Mouse (Mus musculus): ENCODE data around the gene Trabd2b.
A peak's percentile ranks its signal among the peaks of the same experiment; 100 is the strongest.

Gene Trabd2b

DNA sequence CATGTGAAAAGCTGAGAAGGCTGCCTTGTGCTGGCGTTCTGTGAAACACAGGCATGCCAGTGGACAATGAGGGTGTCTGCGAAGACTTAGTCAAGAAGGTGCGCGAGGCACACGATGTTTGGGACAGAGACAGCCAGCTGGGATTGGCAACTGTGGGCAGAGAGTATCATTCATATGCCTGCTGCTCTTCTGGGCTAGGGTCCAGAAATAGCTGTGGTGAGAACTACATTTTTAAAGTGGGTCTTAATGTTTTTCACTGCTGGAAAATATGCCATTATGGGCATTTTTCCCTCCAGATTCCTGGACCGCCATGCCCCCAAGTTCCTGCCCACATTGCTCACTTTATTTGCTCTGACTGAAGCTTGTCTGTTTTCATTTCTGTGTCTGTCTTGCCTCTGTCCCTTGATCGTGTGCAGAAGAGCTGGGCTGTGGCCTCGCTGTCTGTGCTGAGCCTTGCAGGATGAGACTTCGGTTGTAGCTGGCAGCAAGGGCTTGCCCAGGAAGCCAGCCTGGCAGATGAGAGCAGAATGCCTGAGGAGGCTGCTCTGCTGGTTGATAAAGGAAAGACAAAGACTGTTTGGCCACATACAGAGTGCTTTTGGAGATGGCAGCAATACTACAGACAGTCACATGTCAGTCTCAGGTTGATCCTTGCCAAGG lies 42.0 kb downstream of the Trabd2b start:
- peak; percentile 55 to 62 for DNase-seq

DNA sequence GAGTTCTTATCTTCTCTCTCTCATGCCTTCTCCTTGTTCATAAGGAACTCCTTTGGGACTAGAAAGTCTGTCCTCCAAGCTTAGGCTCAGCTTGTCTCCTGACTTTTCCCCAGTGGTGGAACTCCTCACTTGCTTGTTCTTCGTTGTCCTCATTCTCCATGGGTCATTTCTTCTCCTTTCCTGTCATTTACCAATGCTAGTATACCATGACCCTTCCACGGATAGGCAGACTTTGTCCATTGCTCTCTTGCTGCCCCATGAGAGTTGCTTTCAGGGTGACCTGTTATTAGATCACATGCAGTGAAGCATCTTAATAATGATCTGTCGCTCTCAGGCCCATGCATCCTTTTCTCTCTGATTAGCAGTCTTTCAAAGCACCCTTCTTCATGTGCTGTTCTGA lies 46.6 kb downstream of the Trabd2b start:
- DNase-seq: no peak

DNA sequence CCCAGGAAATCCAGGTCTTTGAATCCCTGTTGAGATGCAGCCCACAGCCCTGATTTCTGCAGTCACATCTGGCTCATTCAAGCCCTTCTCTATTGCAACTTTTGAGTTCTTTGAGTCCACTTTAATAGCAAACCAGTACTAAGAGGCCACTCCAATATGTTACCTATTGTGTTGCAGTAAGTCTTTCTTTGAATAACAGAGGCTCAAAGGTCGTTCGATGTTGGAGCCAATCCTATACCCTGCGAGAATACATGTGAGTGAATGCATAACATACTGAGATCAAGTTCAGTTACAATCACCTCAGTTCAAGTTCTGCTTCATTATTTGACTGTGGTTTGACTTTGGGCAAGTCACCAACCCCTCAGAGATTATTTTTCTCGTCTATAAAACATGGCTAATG lies 47.5 kb downstream of the Trabd2b start:
- no peak for DNase-seq

DNA sequence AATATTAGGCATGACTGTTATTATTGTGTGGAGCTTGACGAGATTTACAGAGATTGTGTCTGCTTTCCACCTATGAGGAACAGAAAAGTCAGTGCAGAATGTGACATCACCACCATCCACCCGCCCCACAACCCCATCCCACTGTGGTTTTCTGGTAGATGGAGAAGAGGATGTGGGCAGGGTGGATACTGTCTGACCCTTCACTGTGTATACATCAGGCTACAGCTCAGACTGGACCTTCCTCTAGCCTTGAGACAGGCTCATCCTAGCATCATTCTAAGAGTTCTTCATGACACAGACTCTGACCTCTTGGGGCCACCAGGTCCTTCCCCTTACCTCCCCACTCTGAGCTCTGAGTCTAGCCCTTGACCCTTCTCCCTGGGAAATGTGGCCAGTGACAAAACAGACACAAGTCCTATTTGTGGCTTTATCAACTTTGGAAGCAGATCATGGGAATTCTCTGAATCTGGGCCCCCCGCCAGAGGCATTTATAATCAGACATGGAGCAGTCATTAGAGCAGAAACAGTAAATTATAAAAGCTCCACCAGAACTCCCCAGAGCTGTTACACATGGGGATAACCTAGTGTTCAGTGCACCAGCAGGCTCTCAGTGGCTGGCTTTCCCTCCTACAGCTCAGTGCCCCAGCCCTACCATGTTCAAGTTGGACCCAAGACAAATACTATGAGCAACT lies 48.1 kb downstream of the Trabd2b start:
- no peak for DNase-seq

DNA sequence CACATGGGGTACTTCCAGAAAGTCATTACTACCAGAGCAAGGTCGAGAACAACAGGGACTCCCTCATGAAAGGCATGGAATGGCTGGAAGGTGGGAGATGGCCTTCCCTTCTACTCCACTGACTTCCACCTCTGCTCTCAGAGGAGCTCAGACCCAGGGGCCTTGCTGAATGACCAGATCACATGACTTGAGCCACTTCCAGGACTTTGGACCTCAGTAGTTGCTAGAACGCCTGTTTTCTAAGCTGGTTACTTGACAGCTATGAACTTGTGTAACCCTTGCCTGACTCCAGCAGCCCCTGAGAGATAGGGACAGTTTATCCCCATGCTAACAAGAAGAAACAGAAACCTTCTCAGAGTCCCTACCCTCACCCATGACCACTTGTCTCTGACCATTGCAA lies 50.6 kb downstream of the Trabd2b start:
- DNase-seq: no peak

DNA sequence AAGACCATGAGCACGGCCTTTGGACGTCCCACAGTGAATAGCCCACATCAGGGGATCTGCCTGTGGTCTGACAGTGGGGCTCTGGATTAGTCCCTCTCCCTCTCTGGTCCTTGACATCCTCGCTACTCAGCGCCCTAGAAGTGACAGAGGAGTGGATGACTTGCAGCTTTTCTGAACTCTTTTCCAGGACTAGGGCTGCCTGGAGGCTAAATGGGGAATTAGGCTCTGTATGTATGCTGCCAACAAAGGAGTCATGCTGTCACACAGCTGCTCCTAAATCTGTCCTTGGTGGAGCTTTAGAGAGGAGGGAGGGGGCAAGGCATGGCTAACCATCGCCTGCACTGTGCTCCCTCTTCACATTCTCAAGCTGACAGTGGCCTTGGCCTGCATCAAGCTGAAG lies 53.1 kb downstream of the Trabd2b start:
- DNase-seq: peak; percentile 60 to 70

DNA sequence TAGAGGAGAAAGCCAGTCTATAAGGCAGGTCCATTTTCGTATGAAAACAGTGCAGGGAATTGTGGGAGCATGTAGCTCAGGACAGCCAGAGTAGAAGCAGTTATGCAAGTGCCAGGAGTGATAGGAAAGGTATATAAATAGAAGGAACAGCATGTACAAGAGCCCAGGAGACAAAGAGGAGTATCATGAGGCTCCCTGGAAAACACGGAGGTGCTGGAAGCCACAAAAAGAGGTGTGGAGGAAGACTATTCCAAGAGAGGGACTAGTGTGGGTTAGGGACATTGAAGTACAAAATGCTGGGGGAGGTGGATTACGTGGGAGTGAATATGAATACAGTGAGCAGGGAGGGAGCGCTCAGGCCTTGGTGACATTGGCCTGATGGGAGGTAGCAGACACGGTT lies 53.9 kb downstream of the Trabd2b start:
- no peak for DNase-seq

DNA sequence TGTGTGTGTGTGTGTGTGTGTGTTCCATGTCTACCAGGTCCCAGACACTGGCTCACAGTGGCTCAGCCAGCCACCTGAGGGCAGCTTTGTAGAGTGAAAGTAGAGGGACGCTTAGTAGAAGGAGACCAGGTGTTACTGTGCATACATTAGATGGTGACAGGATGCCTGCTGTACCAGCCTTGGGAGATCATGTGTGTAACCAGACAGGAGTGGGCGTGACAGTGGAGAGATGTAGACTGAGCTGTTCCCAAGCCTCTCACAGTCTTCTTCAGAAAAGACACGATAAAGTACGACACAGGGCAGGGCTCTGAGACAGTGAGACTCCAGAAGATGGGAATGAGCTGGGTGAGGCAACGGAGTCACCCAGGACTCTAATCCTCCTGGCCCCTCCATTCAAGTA lies 54.6 kb downstream of the Trabd2b start:
- DNase-seq: no peak

DNA sequence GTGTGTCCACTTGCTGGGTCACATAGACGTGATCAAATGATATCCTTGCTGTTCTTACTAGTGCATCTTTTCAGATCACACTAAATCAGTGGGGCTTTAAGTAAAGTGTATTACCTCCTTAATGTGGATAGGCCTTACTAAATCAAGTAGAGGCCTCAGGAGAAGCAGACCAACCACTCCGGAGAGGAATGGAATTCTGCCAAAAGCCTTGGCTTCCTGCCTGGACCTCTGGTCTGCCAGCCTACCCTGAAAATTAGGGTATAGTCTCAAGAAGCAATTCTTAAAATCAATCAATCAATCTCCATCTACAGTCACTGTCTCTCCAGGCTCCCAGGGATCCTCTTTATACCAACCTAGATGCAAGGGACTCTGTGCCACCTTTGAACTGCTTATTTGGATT lies 59.1 kb downstream of the Trabd2b start:
- DNase-seq: peak; percentile 71 to 77

DNA sequence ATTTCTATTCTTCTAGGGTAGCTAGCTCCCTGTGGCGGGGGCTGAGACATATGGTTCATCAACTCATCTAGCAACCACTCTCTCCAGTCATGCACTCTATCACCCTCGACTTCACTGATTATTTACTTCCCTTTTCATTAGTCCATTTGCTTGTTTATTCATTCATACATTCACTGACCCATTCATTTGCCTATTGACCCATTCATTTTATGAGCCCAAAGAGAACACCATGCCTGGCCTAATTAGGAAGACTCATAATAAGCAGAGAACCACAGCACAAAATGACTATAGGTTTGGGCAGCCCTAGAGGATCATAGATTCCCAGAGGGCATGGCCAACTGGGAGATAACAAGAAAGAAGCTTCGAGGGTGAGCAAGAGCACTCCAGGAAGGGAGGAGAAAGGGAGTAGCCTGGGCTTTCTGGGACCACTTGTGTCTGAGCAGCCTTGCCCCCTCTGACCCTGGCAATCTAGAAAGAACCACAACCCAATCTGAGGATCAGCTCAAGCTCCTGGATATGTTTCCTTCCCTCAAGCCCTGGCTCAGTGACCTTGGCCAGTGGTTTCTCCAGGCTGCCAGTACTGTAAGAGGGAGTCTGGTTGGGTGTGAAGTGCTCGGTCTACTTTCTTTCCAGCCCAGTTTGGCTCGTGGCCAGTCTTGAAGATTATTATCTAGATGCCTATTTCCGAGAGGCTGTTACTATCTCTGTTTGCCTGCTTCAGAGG lies 61.0 kb downstream of the Trabd2b start:
- DNase-seq: peak; percentile 22 to 23

DNA sequence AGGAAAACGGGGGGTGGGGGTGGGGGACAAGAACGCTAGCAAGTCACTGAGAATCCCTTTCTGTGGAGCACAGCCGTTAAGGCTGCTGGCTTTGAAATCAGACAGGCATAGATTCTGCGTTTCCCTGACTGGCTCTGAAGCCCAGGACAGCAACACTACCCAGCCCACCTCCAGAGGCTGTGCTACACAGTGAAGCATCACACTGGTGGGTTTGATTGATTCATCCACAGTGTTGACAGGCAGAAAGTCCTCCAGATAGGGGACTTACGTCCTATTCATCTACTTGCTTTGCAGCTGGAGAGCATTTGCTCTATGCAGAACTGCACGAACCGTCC lies 61.5 kb downstream of the Trabd2b start:
- DNase-seq: no peak

DNA sequence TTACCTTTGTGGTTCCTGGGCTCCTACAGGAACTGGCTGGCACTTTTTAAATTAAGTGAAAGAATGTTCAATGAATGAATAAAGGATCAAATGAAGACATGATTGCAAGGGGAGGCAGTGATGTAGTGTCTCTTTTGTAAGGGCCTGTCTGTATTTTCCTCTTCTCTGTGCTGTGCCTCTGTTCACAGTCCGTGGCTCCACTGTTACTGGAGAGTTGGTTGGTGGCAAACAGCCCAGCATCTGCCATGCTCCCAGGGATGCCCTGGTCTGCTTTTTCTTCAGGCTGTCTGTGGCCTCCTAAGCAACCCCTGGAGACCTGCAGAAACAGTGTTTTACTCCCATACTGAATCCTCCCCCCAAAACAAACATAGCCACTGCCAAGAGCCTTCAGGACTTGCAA lies 63.4 kb downstream of the Trabd2b start:
- peak in 1 of 2 experiments; percentile 20 for DNase-seq

DNA sequence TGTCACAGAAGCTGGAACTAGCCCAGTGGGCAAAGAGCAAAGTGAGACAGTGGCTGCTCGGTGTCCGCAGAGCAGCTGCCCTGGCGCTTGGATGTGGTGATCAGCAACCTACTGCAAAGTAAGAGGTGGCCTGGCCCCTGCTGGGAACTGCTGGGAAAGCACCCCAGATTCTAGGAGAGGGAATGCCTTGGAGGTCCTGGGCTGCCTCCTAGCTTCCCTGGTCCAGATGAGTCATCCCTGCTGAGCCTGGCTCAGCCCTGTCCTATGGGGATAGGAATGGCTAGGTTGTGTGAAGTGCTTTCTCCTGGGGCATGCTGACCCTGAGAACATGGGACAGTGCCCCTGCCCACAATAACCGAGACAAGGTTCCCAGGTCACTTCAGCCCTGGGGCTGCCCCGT lies 65.6 kb downstream of the Trabd2b start:
- DNase-seq: peak in 1 of 2 experiments; percentile 20

DNA sequence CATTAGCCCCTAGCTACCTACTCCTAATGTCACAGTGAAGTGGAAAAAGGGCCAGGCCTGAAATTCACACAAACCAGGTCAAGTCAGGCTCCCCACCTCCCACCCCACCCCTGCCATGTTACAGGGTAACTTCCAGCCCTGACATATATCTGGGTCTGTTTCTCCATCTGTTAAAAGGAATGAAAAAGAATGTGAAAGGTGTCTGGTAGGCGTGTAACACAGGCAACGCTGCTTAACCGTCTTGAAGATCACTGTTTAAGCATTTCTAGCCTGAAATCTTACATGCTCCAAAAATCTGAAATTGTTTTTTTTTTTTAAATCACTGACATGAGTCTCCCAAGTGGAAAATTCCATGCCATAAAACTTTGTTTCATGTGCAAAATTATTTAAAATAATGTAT lies 69.8 kb downstream of the Trabd2b start:
- DNase-seq: no peak

DNA sequence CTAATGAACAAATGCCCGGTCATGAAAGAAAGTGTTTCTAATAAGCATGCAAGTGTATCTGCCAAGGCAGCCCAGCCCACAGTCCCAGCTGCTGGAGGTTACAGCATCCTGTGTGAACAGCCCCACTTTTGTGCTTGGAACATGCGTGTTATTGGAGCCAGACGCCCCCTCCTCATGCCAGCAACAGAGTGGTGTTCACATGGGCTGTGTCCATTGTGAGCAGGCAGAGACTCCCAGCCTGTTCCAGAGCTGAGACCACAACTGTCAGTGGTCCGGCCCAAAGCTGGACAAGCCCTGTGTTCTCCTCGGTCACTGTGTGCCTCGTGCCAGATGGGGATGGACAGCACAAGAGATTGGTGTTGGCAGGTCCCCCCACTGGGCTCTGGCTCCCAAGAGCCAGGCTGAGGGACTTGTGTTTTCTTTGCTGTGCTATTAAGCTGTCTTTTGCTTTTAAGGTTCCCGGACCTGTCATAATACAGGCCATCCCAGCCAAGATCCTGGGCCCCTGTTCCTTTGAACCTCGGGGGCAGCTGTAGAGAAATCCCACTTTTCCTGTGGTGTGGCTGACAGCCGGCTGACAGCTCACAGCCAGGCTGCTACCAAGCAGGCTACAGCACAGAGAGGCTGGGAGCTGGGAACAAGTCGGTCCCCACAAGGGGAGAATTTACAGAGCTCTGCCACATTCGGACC lies 70.7 kb downstream of the Trabd2b start:
- peak; percentile 30 to 52 for DNase-seq

DNA sequence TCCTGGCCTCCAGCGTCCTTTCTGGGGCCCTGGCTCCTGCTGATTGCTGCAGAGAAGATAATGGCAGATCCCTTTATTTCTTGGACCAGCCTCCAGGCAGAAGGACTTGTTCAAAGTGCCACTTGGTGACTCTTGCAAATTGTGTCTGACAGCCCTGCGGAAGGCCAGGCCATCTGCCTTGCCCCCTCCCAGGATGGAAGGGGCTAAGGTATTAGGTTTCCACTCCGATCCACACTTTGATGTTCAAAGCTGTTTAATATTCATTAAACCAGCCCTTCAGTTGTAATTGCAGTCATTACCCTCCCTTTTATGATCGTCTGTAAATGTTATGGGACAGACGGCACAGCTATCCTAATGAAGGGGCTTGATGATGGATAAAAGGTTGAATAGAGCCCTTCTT lies 75.0 kb downstream of the Trabd2b start:
- DNase-seq: no peak

DNA sequence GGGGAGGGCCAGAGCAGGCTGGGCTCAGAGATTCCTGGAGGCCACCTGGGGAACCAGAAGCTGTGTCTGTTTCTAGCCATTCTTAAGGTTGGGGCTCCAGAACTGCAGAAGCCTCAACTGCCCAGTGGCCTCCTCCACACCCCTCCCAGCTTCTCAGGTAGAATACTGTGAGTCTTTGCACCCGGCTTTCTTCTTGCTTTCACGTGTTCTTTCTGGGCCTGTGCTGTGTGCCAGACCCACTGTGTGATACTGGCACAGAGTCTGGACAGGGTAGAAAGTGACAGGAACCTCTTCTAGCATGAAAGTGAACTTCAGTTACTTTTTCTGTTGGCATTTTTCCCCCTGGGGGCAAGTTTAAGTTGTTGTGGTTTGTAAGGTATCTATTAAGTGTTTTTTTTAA lies 77.6 kb downstream of the Trabd2b start:
- DNase-seq: no peak

DNA sequence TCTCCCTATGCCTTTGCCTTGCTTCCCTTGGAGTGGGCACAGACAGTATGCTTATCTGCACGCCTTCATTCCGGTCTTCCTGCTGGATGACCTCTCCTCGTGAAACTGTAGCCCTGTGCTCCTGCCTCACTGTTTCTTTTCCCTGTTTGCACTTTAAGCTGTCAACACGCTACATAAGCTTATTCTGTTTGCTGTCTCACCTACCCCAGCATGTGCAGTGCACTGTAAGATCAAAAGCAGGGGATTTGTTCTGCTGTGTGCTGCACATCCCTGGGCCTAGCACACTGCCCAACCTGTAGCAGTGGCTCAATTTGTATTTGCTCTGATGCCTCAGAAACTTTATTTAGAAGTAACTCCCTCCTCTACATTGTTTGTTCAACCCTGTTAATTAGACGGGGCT lies 79.5 kb downstream of the Trabd2b start:
- DNase-seq: no peak

DNA sequence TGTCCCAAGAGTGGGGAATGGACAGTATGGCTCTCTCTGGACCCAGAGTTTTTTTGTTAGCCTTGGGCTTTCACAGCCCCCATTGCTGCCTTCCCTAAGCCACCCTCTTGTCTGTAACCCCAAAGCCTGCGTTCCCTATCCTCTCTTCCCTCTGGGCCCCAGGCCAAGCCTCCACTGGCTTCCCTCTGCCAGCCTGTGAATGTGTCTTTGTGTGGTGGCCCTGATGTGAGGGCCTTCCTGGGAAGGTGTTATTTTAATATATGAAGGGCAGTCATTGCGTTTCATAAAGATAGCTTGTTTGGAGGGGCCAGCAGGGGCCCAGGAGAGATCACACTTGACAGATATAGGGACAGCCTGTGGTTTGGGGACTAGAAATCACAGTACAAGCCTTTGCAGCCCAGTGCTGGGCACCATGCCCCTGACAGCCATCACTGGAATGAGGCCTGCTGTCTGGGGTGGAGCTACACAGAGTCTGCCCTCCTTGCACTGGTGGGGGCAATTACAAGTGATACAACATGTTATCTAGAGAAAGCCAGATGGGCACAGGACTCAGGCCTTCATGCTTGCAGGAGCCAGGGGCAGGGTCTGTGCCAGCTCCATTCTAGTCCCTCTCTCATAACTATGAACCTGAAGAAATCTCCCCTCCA lies 80.5 kb downstream of the Trabd2b start:
- peak; percentile 32 to 60 for DNase-seq

DNA sequence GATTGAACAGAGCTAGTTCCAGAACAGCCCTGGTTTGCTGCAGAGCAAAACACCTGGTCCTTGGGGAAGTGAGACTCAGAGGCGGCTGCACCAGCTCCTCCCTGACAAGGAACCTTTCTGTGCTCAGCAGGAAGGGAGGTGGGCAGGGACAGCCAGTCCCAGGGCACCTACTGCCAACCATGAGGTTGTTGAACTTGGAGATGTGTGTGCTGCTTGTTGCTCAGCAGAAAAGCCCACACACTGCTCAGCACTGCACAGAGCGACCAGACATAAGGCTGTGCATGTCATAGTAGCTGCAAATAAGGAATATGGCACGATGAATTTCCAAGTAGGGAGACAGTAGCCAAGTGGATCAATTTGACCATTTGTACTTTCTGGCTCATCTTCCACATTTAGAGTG lies 81.2 kb downstream of the Trabd2b start:
- DNase-seq: no peak

DNA sequence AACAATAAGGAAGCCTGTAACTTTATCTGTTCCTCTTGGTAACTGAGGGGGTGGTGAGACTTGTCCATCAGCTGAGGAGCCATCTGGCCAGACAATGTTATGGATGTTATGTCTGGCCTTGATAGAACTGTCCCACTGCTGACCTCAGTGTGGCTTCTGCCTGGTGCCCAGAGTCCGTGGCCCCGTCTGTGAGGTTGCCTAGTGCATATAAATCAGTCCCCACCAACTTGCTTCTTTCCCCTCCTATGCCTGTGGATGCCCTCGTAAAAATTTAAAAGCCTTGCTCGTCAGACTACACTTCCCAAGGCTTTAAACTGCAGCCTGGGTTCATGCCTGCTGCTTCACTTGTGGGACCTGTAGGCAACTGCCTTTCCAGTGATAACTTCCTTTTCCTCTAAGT lies 85.6 kb downstream of the Trabd2b start:
- no peak for DNase-seq

DNA sequence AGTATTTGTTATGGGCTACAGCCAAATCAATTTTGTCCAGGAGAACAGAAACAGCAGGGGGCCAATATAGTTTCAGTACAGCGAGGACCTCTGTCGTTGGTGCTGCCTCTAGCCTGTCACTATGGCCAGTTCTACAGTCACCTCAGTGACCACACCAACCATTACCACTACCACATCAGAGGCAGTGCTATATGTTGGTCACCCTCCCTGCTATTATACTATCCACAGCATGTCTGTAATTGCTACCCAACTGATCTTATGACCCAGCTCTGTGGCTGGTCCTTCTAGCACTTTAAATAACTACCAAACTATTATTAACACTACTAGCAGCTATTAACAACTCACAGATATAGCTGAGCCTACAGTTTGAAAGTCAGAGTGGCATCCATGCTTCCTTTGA lies 87.5 kb downstream of the Trabd2b start:
- no peak for DNase-seq
